Mouse (Mus musculus): Measurements from ENCODE around the gene Taf10.
A peak's percentile ranks its signal among the peaks of the same experiment; 100 is the strongest.

Taf10 gene

GRCm38 (mm10) chr7:105743926-105744590 is at the start of gene Taf10:
TSS of gene Taf10 (minus strand) at chr7:105744361.
- DNase-seq = peak; percentile 90 to 91

- DNase-seq = no peak
Measured at GRCm38 (mm10) chr7:105793701-105794100, 49.5 kb upstream of the Taf10 start.

GRCm38 (mm10) chr7:105791147-105791546 is 47.0 kb upstream of the Taf10 start:
- no peak for DNase-seq

GRCm38 (mm10) chr7:105787285-105788140 is 43.4 kb upstream of the Taf10 start, which contains the start of gene Dchs1:
TSS of gene Dchs1 (minus strand) at chr7:105787654.
- DNase-seq = peak in 1 of 2 experiments; percentile 7

GRCm38 (mm10) chr7:105786506-105787284 is 42.5 kb upstream of the Taf10 start:
- DNase-seq = no peak

GRCm38 (mm10) chr7:105784556-105784955 is 40.4 kb upstream of the Taf10 start:
- no peak for DNase-seq

- DNase-seq = no peak
Measured at GRCm38 (mm10) chr7:105783861-105784260, 39.7 kb upstream of the Taf10 start.

GRCm38 (mm10) chr7:105778553-105779265 is 34.5 kb upstream of the Taf10 start:
- DNase-seq = peak; percentile 51 to 54

GRCm38 (mm10) chr7:105777797-105778552 is 33.8 kb upstream of the Taf10 start:
- peak; percentile 43 to 58 for DNase-seq

GRCm38 (mm10) chr7:105777316-105777715 is 33.2 kb upstream of the Taf10 start:
- no peak for DNase-seq

GRCm38 (mm10) chr7:105776026-105776425 is 31.9 kb upstream of the Taf10 start:
- no peak for DNase-seq

- no peak for DNase-seq
Measured at GRCm38 (mm10) chr7:105774661-105775060, 30.5 kb upstream of the Taf10 start.

GRCm38 (mm10) chr7:105773041-105773440 is 28.9 kb upstream of the Taf10 start:
- no peak for DNase-seq

- no peak for DNase-seq
Measured at GRCm38 (mm10) chr7:105772331-105772730, 28.2 kb upstream of the Taf10 start.

- peak in 1 of 2 experiments; percentile 23 for DNase-seq
Measured at GRCm38 (mm10) chr7:105769959-105770358, 25.8 kb upstream of the Taf10 start.

GRCm38 (mm10) chr7:105767729-105768165 is 23.6 kb upstream of the Taf10 start:
- peak in 1 of 2 experiments; percentile 23 for DNase-seq

GRCm38 (mm10) chr7:105764331-105764730 is 20.2 kb upstream of the Taf10 start:
- DNase-seq = no peak

GRCm38 (mm10) chr7:105762517-105763270 is 18.5 kb upstream of the Taf10 start:
- no peak for DNase-seq

- no peak for DNase-seq
Measured at GRCm38 (mm10) chr7:105761813-105762484, 17.8 kb upstream of the Taf10 start.

- DNase-seq = no peak
Measured at GRCm38 (mm10) chr7:105753281-105753680, 9.1 kb upstream of the Taf10 start.
